Mouse (Mus musculus): Measurements from ENCODE around the gene Vps52.
"Not testable (repeated sequence)": the region's sequence is repeated elsewhere in the genome, so short reads cannot be mapped to it uniquely, and the experiment has no call there.

Gene Vps52

DNA sequence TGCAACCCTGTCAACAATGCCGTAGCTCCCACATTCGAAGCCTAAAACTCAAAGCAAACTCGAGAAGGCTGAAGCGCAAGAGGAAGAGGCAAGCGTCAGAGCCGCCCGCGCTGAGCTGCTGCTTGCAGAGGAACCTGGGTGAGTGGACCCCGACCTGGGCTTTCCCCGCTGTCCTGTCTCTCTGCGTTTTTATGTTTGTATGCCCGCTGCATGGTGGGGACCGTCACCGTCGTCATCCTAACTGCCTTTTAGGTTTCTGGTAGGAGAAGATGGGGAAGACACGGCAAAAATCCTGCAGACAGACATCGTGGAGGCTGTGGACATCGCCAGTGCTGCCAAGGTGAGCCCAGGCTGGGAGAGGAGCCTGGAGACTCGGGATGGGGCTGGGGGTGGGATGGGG, 14.2 kb upstream of the Vps52 start:
- no peak for DNase-seq (ENCODE audit: low read depth, low spot score)

GRCm38 (mm10) chr17:33943454-33943853, 12.2 kb upstream of the Vps52 start:
- DNase-seq (ENCODE audit: low read depth, low spot score), result no peak

DNA sequence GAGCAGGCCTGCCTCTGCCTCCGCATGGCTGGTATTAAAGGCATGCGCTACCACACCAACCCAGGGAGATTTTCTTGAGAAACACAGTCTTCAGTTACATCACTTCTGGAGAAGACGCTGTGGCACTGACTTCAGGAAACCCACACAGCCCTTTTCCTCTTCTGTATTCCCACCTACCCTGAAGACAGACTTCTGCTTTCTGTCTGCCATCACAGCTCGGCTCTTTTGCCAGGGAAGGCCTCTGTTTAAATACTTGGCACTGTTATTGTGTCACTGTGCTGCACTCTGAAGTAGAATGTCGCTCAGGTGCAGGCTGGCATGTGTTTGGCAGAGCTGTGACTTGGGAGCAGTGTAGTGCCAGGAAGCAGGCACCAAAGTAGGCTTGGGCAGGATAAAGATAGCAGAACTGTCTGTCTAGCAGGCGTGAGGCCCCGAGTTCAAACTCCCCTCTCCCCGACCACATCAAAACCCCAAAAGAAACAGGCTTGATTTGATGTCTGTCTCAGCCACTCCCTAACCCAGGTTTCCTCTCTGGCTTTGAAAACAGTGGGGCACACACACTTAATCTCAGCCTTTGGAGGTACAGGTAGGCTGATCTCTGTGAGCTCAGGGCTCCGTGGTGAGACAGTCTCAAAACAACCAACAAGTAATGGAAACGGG, 8.1 kb upstream of the Vps52 start:
- DNase-seq (ENCODE audit: low read depth, low spot score), result no peak

GRCm38 (mm10) chr17:33948090-33948904, 7.3 kb upstream of the Vps52 start:
- no peak for DNase-seq (ENCODE audit: low read depth, low spot score)

- no peak for DNase-seq (ENCODE audit: low read depth, low spot score)
These were observed 6.6 kb upstream of the Vps52 start for GRCm38 (mm10) chr17:33948905-33949537.

- no peak for DNase-seq (ENCODE audit: low read depth, low spot score)
These were observed 5.4 kb upstream of the Vps52 start for GRCm38 (mm10) chr17:33950131-33950625.

GRCm38 (mm10) chr17:33951021-33951946, 4.3 kb upstream of the Vps52 start, which contains the start of gene B3galt4:
TSS of gene B3galt4 (minus strand) at chr17:33951488.
- no peak for DNase-seq (ENCODE audit: low read depth, low spot score)

DNA sequence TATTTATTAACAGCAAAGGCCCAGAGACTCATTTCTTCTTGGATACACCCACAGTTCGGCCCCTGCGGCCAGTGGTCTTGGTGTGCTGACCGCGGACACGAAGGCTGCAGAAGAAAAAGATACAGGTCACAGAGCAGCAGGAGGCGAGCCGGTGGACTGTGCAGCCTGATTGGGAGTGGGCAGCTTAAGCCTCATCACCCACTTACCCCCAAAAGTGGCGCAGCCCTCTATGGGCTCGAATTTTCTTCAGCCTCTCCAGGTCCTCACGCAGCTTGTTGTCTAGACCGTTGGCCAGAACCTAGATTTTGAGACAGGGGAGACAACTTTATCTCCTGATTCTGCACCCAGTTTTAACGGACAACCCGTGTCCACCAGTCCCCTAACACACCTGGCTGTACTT, 3.6 kb upstream of the Vps52 start:
- not testable (repeated sequence) for DNase-seq (ENCODE audit: low read depth, low spot score)

- no peak for DNase-seq (ENCODE audit: low read depth, low spot score)
These were observed 2.7 kb upstream of the Vps52 start for GRCm38 (mm10) chr17:33952879-33953278.

GRCm38 (mm10) chr17:33953310-33953709, 2.3 kb upstream of the Vps52 start:
- DNase-seq (ENCODE audit: low read depth, low spot score), result no peak

- no peak for DNase-seq (ENCODE audit: low read depth, low spot score)
These were observed 1.5 kb upstream of the Vps52 start for GRCm38 (mm10) chr17:33953961-33954565.

GRCm38 (mm10) chr17:33954646-33955554, 712 bp upstream of the Vps52 start:
- DNase-seq (ENCODE audit: low read depth, low spot score), result no peak

DNA sequence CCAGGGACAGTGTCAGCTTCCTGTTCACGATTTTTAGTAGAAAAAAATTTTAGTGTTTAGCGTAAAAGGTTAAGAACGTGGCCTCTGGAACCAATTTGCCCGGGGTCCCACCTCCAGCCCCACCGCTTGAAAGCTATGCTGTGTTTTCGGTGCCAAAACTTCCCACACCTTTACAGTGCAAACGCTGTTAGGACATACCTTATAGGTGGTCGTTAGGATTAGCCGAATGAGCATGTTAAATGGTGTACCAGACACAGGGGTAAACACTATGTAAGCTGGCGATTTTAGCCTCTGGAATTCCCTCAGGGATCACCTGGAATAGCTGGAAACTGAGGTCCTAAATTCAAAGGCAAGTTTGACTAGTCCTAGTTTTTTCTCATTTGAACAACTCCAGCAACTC, 724 bp downstream of the Vps52 start:
- DNase-seq (ENCODE audit: low read depth, low spot score), result no peak

- DNase-seq (ENCODE audit: low read depth, low spot score), result no peak
These were observed 1.9 kb downstream of the Vps52 start for GRCm38 (mm10) chr17:33957493-33957892.

DNA sequence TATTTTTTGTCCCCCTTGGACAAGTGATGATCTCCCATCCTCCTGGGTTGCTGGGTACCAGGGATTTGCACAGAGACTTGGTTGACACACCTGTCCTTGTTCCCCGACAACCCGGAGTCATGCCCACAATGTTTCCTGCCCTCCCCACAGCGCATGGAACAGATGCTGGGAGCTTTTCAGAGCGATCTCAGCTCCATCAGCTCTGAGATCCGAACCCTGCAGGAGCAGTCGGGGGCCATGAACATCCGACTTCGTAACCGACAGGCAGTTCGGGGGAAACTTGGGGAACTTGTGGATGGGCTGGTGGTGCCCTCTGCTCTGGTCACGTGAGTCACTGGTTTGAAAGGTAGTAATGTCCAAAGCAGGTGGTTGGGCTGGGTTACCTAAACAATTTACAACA, 2.8 kb downstream of the Vps52 start:
- no peak for DNase-seq (ENCODE audit: low read depth, low spot score)

DNA sequence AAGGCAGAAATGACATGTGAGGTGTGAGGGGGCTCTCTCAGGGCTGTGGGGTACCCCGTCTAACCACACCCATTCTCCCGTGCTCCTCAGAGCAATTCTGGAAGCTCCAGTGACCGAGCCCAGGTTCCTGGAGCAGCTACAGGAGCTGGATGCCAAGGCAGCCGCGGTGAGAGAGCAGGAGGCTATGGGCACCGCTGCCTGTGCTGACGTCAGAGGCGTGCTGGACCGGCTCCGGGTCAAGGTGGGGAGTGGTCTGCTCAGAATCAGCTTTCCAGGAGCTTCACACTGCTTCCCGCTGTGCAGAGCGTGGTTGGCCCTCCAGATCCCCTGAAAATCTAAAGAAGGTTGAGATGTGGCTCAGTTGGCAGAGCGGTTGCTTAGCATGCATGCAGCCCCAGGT, 3.5 kb downstream of the Vps52 start:
- DNase-seq (ENCODE audit: low read depth, low spot score), result no peak

- DNase-seq (ENCODE audit: low read depth, low spot score), result no peak
These were observed 4.3 kb downstream of the Vps52 start for GRCm38 (mm10) chr17:33959948-33960347.

GRCm38 (mm10) chr17:33962876-33963275, 7.3 kb downstream of the Vps52 start:
- no peak for DNase-seq (ENCODE audit: low read depth, low spot score)

GRCm38 (mm10) chr17:33965082-33965845, 9.7 kb downstream of the Vps52 start:
- DNase-seq (ENCODE audit: low read depth, low spot score), result no peak
